Mouse (Mus musculus): ENCODE measurements at regions not wholly inside any gene's neighbourhood (a gene's known extent, or its start where the extent isn't known, plus 50 kb on each side); places are given as distances from the start of the nearest gene placed in this dataset.
"Not testable (repeated sequence)": the region's sequence is repeated elsewhere in the genome, so short reads cannot be mapped to it uniquely, and the experiment has no call there.

- no peak for DNase-seq
Measured at GRCm38 (mm10) chr12:19125541-19125940, 611.2 kb downstream of the 5730507C01Rik start.

GRCm38 (mm10) chr12:19175631-19176030 lies 661.3 kb downstream of the 5730507C01Rik start:
- no peak for DNase-seq

GRCm38 (mm10) chr12:19192396-19192795 lies 678.1 kb downstream of the 5730507C01Rik start:
- no peak for DNase-seq

GRCm38 (mm10) chr12:19193041-19193440 lies 678.7 kb downstream of the 5730507C01Rik start:
- DNase-seq, result not testable (repeated sequence)

- not testable (repeated sequence) for DNase-seq
Measured at GRCm38 (mm10) chr12:19223996-19224395, 709.7 kb downstream of the 5730507C01Rik start.

DNA sequence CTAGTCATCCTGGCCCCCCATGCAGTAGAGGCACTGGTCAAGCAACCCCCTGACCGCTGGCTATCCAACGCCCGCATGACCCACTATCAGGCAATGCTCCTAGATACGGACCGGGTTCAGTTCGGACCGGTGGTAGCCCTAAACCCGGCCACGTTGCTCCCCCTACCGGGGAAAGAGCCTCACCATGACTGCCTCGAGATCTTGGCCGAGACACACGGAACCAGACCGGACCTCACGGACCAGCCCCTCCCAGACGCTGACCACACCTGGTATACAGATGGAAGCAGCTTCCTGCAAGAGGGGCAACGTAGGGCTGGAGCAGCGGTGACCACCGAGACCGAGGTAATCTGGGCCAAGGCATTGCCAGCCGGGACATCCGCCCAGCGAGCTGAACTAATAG lies 707.6 kb upstream of the Gm21863 start:
- peak; percentile 4 for DNase-seq

- DNase-seq, result peak; percentile 55
Measured at GRCm38 (mm10) chr12:19288271-19288890, 665.9 kb upstream of the Gm21863 start.

GRCm38 (mm10) chr12:19289038-19289437 lies 665.3 kb upstream of the Gm21863 start:
- DNase-seq, result not testable (repeated sequence)

GRCm38 (mm10) chr12:19292068-19292770 lies 662.1 kb upstream of the Gm21863 start:
- not testable (repeated sequence) for DNase-seq
